Mouse (Mus musculus): Measurements from ENCODE around the gene Barx2.

Gene Barx2

GRCm38 (mm10) chr9:31916421-31916820 lies 3.2 kb upstream of the Barx2 start:
- no peaks in the 10 kb centered on the region; the same call in 1 of the 2 replicates for H3K27me3 ChIP-seq (ENCODE audit: control insufficient read depth, insufficient read depth, low read length, poor library complexity, severe bottlenecking)
- H3K36me3 ChIP-seq (ENCODE audit: control insufficient read depth, insufficient read depth, low read length, poor library complexity, severe bottlenecking): no peaks in the 10 kb centered on the region
- no peak for DNase-seq (ENCODE audit: low read depth, low spot score)

DNA sequence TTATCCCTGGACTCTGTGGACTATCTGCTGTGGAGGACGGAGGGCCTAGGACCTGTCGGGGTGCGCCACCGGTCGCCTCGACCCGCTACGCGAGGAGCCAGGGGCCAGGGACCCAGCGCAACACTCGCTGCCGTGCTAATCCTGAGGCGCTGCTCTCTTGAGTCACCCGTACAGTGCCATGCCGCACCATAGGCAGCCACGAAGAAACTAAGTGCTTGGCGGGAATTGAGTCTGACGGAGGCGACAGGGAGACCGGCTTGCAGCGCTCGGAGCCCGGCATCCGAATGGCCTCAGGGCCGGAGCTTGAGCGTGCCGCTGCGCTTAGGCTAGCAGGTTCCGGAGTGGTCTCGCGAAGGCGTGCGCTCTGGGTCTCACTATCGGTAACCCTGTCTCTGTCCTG lies 1.6 kb upstream of the Barx2 start:
- no peak for DNase-seq (ENCODE audit: low read depth, low spot score)
- Histone ChIP-seq H3K27me3 (ENCODE audit: control insufficient read depth, insufficient read depth, low read length, poor library complexity, severe bottlenecking) (no peaks in the 10 kb centered on the region; the same call in 1 of the 2 replicates), H3K36me3 (ENCODE audit: control insufficient read depth, insufficient read depth, low read length, poor library complexity, severe bottlenecking) (no peaks in the 10 kb centered on the region)

- Histone ChIP-seq H3K27me3 (ENCODE audit: control insufficient read depth, insufficient read depth, low read length, poor library complexity, severe bottlenecking) (no peaks in the 10 kb centered on the region; the same call in 1 of the 2 replicates), H3K36me3 (ENCODE audit: control insufficient read depth, insufficient read depth, low read length, poor library complexity, severe bottlenecking) (no peaks in the 10 kb centered on the region)
- DNase-seq (ENCODE audit: low read depth, low spot score): no peak
Measured at GRCm38 (mm10) chr9:31913739-31914591, 703 bp upstream of the Barx2 start.

DNA sequence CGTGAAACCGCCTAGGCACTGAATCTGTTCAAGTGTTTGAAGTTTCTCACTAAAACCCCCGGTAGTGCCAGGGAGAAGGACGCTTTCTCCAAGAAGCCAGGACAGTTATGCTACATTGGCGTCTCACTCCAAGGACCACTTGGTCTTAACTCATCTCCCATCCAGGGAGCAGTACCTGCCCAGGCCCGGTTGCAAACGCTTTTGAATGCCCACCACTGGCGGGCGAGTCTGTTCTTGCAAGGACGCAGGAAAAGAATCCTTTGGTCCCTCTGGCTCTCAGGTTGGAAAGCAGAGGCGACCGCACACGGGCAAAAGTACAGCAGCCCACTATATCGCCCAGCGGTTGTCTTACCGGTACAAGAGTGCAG lies 725 bp downstream of the Barx2 start:
- no peaks in the 10 kb centered on the region for H3K27me3 ChIP-seq (ENCODE audit: control insufficient read depth, insufficient read depth, low read length, poor library complexity, severe bottlenecking)
- DNase-seq (ENCODE audit: low read depth, low spot score): no peak

DNA sequence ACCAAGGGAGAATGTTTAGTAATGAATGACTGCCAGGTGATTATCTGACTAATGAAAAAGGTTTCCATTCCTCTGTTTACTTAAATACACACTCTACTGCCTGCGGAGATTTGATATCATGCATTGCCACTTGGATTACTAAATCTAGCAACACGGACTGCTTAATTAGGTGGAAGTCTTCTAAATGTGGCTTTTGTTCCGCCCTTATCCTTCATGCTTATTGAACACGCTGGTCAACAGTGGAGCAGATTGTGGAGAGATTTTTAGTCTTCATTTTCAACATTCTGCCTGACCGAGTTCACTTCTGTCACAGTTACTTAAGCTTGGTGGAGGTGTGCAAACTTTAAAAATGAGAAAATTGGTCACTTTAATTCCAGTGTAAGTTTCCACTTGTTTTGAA lies 3.0 kb downstream of the Barx2 start:
- no peak for DNase-seq (ENCODE audit: low read depth, low spot score)
- H3K27me3 ChIP-seq (ENCODE audit: control insufficient read depth, insufficient read depth, low read length, poor library complexity, severe bottlenecking): no peaks in the 10 kb centered on the region
- no peaks in the 10 kb centered on the region for H3K36me3 ChIP-seq (ENCODE audit: control insufficient read depth, insufficient read depth, low read length, poor library complexity, severe bottlenecking)

More for the DNA sequence above, 725 bp downstream of the Barx2 start:
- no peaks in the 10 kb centered on the region for H3K36me3 ChIP-seq (ENCODE audit: control insufficient read depth, insufficient read depth, low read length, poor library complexity, severe bottlenecking)

DNA sequence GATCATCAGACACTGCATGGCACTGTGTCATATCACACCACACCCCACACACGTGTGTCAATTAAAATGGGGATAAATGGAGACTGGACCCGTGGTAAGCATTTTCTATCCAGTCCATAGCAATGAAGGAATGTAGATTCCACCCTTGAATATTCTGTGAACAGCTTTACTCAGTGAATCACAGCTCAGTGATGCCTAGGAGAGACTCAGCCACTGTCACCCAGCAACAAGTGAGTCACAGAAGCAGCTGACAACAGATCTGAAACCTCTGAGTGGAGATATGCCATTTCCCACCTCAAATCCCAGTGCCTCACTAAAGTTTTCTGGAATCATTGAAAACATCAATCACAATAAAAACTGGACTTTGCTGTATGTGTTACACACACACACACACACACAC lies 11.5 kb downstream of the Barx2 start:
- Histone ChIP-seq H3K36me3 (ENCODE audit: control insufficient read depth, insufficient read depth, low read length, poor library complexity, severe bottlenecking) (no peaks in the 10 kb centered on the region), H3K27me3 (ENCODE audit: control insufficient read depth, insufficient read depth, low read length, poor library complexity, severe bottlenecking) (no peaks in the 10 kb centered on the region)
- no peak for DNase-seq (ENCODE audit: low read depth, low spot score)

- DNase-seq (ENCODE audit: low read depth, low spot score): no peak
- no peaks in the 10 kb centered on the region; the same call in 1 of the 2 replicates for H3K27me3 ChIP-seq (ENCODE audit: control insufficient read depth, insufficient read depth, low read length, poor library complexity, severe bottlenecking)
Measured at GRCm38 (mm10) chr9:31894775-31895320, 18.4 kb downstream of the Barx2 start.

DNA sequence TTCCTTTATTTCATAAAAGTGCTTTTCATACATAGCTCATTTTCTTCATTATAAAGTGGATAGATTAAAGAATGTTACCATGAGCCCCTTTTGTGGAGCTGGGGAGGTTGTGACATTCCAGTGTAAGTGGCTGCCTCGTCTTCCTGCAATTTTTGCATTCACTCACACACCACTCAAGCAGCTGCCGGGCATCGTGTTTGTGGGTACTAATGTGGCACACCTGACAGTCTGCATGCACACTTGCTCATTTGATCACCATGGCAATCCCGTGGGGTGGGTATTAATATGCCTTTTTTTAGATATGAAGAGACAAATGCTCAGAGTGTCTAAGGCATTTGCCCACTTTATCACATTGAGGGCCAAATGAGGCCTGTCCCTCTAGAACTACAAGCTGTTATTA lies 24.9 kb downstream of the Barx2 start:
- no peak for DNase-seq (ENCODE audit: low read depth, low spot score)
- H3K27me3 ChIP-seq (ENCODE audit: control insufficient read depth, insufficient read depth, low read length, poor library complexity, severe bottlenecking): no peaks in the 10 kb centered on the region; the same call in 1 of the 2 replicates

More at GRCm38 (mm10) chr9:31894775-31895320, 18.4 kb downstream of the Barx2 start:
- no peaks in the 10 kb centered on the region for H3K36me3 ChIP-seq (ENCODE audit: control insufficient read depth, insufficient read depth, low read length, poor library complexity, severe bottlenecking)

DNA sequence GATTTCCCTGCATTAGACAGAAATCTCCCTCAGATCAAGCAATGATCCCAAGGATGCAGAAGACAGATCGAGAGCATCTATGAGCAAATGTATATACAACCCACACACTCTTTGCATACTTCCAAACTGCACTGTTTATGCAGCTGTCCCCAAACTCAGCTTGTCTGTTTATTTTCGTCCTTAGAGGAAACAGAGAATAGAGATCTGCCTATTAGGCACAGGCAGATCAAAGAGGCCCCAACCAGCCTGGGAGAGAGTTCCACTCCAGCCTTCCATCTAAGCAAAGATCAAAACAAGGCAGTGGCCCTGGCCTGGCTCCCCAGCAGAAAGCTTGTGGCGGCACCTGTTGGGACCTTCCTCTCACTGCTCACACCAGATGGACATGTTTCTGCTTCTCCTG lies 27.0 kb downstream of the Barx2 start:
- H3K36me3 ChIP-seq (ENCODE audit: control insufficient read depth, insufficient read depth, low read length, poor library complexity, severe bottlenecking): no peaks in the 10 kb centered on the region
- H3K27me3 ChIP-seq (ENCODE audit: control insufficient read depth, insufficient read depth, low read length, poor library complexity, severe bottlenecking): no peaks in the 10 kb centered on the region; the same call in 1 of the 2 replicates
- DNase-seq (ENCODE audit: low read depth, low spot score): no peak

More for the DNA sequence above, 24.9 kb downstream of the Barx2 start:
- no peaks in the 10 kb centered on the region for H3K36me3 ChIP-seq (ENCODE audit: control insufficient read depth, insufficient read depth, low read length, poor library complexity, severe bottlenecking)

- no peaks in the 10 kb centered on the region for H3K27me3 ChIP-seq (ENCODE audit: control insufficient read depth, insufficient read depth, low read length, poor library complexity, severe bottlenecking)
- no peak for DNase-seq (ENCODE audit: low read depth, low spot score)
- no peaks in the 10 kb centered on the region for H3K36me3 ChIP-seq (ENCODE audit: control insufficient read depth, insufficient read depth, low read length, poor library complexity, severe bottlenecking)
Measured at GRCm38 (mm10) chr9:31882376-31882775, 30.9 kb downstream of the Barx2 start.

DNA sequence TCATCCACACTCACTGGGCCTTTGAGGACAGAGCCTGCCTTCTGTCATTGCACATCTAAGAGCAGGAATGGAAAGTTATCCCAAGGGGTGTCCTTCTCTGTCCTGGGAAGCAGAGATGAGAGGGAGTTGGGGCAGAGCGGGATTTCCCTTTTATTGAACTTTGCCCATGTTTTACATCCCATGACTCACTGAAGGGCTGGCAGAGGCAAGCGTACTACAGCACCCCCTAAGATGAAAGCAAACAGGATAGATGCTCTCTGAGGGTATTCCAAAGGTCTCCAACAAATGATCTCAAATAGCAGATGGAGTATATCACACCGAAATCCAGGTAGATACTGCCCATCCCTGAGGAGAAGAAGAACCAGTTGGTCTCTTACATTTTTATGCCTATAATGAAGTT lies 37.7 kb downstream of the Barx2 start:
- Histone ChIP-seq H3K36me3 (ENCODE audit: control insufficient read depth, insufficient read depth, low read length, poor library complexity, severe bottlenecking) (no peaks in the 10 kb centered on the region), H3K27me3 (ENCODE audit: control insufficient read depth, insufficient read depth, low read length, poor library complexity, severe bottlenecking) (no peaks in the 10 kb centered on the region)
- DNase-seq (ENCODE audit: low read depth, low spot score): no peak

DNA sequence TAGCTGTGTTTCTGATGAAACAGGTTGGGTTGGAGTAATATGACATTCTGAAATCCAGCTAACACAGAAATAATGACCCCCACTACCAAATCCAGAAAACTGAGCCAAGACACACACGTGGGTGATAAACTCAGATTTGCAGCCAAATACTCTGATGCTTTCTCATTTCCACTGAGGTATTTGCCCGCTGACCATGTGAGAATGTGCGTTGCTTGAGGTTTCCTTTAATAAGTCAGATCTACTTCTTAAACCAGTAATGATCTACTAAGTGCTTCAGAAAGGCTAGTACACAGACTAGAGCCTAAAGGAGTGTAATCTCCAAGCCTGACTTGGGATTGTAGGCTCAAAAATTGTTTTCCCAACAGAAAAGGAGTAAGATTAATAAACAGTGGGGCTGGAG lies 39.0 kb downstream of the Barx2 start:
- Histone ChIP-seq H3K36me3 (ENCODE audit: control insufficient read depth, insufficient read depth, low read length, poor library complexity, severe bottlenecking) (no peaks in the 10 kb centered on the region), H3K27me3 (ENCODE audit: control insufficient read depth, insufficient read depth, low read length, poor library complexity, severe bottlenecking) (no peaks in the 10 kb centered on the region)
- DNase-seq (ENCODE audit: low read depth, low spot score): no peak

DNA sequence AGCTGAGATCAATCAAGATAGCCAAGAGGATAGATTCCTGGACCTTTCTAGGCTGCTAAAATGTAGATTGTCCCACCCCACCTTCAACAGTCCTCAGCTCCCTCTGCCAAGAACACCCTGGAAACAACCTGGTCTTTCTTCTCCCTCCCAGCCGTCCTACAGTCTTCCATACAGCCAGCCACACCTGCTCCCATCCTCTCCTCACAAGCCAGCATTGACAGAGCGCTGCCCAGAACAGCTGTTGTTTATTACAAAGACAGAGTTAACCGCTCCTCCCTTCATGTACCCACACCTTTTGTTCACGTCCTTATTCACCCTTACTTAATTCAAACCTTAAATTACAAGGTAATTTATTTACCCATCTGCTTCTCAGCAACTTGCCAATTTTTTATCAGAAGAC lies 41.9 kb downstream of the Barx2 start:
- DNase-seq (ENCODE audit: low read depth, low spot score): no peak
- H3K27me3 ChIP-seq (ENCODE audit: control insufficient read depth, insufficient read depth, low read length, poor library complexity, severe bottlenecking): no peaks in the 10 kb centered on the region
- H3K36me3 ChIP-seq (ENCODE audit: control insufficient read depth, insufficient read depth, low read length, poor library complexity, severe bottlenecking): no peaks in the 10 kb centered on the region

DNA sequence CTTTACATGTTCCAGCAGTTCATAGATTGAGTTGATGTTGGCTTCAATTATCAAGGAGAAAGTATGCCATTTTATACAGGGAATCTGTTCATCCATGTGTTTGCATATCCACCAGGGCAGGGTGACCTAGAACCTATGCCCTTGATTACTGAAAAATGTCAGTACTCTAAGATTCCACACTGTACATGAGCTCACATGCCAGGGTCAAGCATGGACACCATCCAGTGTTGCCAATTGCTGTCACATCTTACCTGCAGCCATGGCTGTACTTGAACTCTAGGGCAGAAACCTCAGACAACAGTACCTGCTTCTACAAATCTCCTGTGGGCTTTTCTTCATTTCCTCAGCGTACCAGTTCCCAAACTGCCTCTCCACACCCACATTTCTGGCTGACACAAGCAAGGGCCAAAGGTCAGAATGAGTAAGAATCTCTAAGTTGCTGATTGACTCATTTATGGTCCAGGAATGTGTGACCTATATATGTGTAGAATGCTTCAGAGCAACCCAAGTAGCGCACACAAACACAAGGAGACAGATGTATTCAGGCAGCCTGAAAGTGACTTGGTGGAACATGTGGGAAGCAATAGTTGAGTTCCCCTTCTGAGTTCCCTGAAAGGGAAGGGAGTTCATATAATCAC lies 44.3 kb downstream of the Barx2 start:
- no peaks in the 10 kb centered on the region for H3K36me3 ChIP-seq (ENCODE audit: control insufficient read depth, insufficient read depth, low read length, poor library complexity, severe bottlenecking)
- no peaks in the 10 kb centered on the region for H3K27me3 ChIP-seq (ENCODE audit: control insufficient read depth, insufficient read depth, low read length, poor library complexity, severe bottlenecking)
- DNase-seq (ENCODE audit: low read depth, low spot score): no peak

DNA sequence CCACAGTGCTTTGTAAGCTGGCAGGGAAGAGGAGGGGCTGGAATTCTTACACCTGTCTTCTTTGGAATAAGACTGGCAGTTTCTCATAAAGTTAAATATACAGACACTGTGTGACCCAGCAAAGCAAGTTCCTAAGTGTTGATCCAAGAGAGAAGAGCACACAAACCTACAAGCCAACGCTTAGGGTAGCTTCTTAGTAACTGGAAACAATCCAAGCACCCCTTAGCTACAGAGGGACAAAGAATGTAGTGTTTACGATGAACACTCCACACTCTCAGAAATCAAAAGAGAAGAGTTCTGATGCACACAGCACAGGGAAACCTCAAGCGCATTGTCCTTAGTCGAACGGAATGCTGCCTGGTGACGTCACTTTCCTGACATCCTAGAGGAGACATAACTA lies 49.4 kb downstream of the Barx2 start:
- no peaks in the 10 kb centered on the region for H3K27me3 ChIP-seq (ENCODE audit: control insufficient read depth, insufficient read depth, low read length, poor library complexity, severe bottlenecking)
- H3K36me3 ChIP-seq (ENCODE audit: control insufficient read depth, insufficient read depth, low read length, poor library complexity, severe bottlenecking): no peaks in the 10 kb centered on the region
- DNase-seq (ENCODE audit: low read depth, low spot score): no peak
